Mouse (Mus musculus) neural tube, embryonic 14.5 days (tissue): ENCODE data around the gene S100a14. TPM values are rescaled to one million over a fixed set of nuclear protein-coding genes. Genes with fewer than 3 reads are reported as not detected.

ENCODE experiments used
- ATAC-seq: fragments of 200-750 bp; cut with Nextera tagmentation; 2 replicates; pipeline ENCODE4 v1.8.0; 2017; ENCODE audit warnings: low read depth, mild to moderate bottlenecking, moderate TSS enrichment, moderate library complexity
- H3K27ac ChIP-seq: fragments of 300-500 bp; sonication (generic); 2 replicates; pipeline ENCODE4 v1.5.1; 2014; ENCODE audit warnings: low read depth, mild to moderate bottlenecking, control low read depth, low read length, moderate library complexity, mixed read lengths
- H3K27me3 ChIP-seq: fragments of 300-500 bp; sonication (generic); 2 replicates; pipeline ENCODE4 v1.6.1; 2014; ENCODE audit warnings: low read length; ENCODE audit not compliant: control insufficient read depth, insufficient read depth
- H3K36me3 ChIP-seq: fragments of 300-500 bp; sonication (generic); 2 replicates; pipeline ENCODE4 v1.6.1; 2014; ENCODE audit warnings: low read length, mixed read lengths; ENCODE audit not compliant: control insufficient read depth, insufficient read depth
- H3K4me1 ChIP-seq: fragments of 300-500 bp; sonication (generic); 2 replicates; pipeline ENCODE4 v1.6.1; 2014; ENCODE audit warnings: low read length; ENCODE audit not compliant: control insufficient read depth, insufficient read depth
- H3K4me2 ChIP-seq: fragments of 300-500 bp; sonication (generic); 2 replicates; pipeline ENCODE4 v1.6.1; 2014; ENCODE audit warnings: mild to moderate bottlenecking, low read depth, low read length, control low read depth
- H3K4me3 ChIP-seq: fragments of 300-500 bp; sonication (generic); 2 replicates; pipeline ENCODE4 v1.5.1; 2014; ENCODE audit warnings: low read depth, low read length, control low read depth, mixed read lengths
- H3K9ac ChIP-seq: fragments of 300-500 bp; sonication (generic); replicated peaks from 2 replicates; pipeline ENCODE4 v1.6.1; 2014; ENCODE audit warnings: low read depth, mild to moderate bottlenecking, control low read depth, low read length, mixed read lengths
- H3K9me3 ChIP-seq: fragments of 300-500 bp; sonication (generic); 2 replicates; pipeline ENCODE4 v1.6.1; 2016; ENCODE audit warnings: low read length; ENCODE audit not compliant: control insufficient read depth
- WGBS: fragments of 180-500 bp; shearing (Covaris S2); extraction: QIAGEN DNeasy Blood & Tissue Kit; methylation state at CpG from one replicate; pipeline ENCODE4 v1.1.7; 2014; 5-methylcytosine and 5-hydroxymethylcytosine counted together
- polyA plus RNA-seq: library from polyadenylated mRNA; unstranded; fragments of >200 nt; fragmentation: Nextera tagmentation; extraction: Ambion mirVana; gene quantifications from 2 replicates; pipeline ENCODE4 v1.2.1, GENCODE M21; 2014

S100a14 gene
- polyA plus RNA-seq, 1 experiment from 2014 or later, result not detected

- no peak overlapping the region for H3K27ac ChIP-seq
- no peaks in the 10 kb centered on the region for H3K9me3 ChIP-seq
- 0 out of 2 replicates have a peak overlapping the region, but pooled peaks have one; percentile 4 for H3K9ac ChIP-seq
- WGBS, result under 1% methylated on average over 10 of the region's 10 CpGs
- H3K36me3 ChIP-seq, result no peaks in the 10 kb centered on the region
- peaks cover 8% of the 10 kb centered on the region for H3K4me1 ChIP-seq
- peak overlapping the region; percentile 16 for H3K4me3 ChIP-seq
- peak overlapping the region; percentile 39 for H3K4me2 ChIP-seq
- no peak; the same call in 1 of the 2 replicates for ATAC-seq
- peaks cover 2% of the 10 kb centered on the region; the same call in 1 of the 2 replicates for H3K27me3 ChIP-seq
These were observed 12.0 kb upstream of the S100a14 start for GRCm38 (mm10) chr3:90514691-90515090.

- Histone ChIP-seq H3K4me3 (peak overlapping the region; percentile 16), H3K27ac (no peak overlapping the region), H3K9ac (no peak overlapping the region), H3K4me1 (peaks cover 8% of the 10 kb centered on the region), H3K36me3 (no peaks in the 10 kb centered on the region), H3K9me3 (no peaks in the 10 kb centered on the region), H3K4me2 (peak overlapping the region; percentile 39), H3K27me3 (peaks cover 2% of the 10 kb centered on the region; the same call in 1 of the 2 replicates)
- ATAC-seq, result no peak
- 63% methylated on average over 1 of the region's 1 CpGs for WGBS
These were observed 11.4 kb upstream of the S100a14 start for GRCm38 (mm10) chr3:90515242-90515641.

GRCm38 (mm10) chr3:90515789-90516188 is 10.9 kb upstream of the S100a14 start:
- Histone ChIP-seq H3K27me3 (peaks cover 2% of the 10 kb centered on the region; the same call in 1 of the 2 replicates), H3K36me3 (no peaks in the 10 kb centered on the region), H3K4me3 (no peak overlapping the region), H3K4me1 (peaks cover 8% of the 10 kb centered on the region), H3K9ac (no peak overlapping the region), H3K9me3 (no peaks in the 10 kb centered on the region), H3K4me2 (no peak overlapping the region), H3K27ac (no peak overlapping the region)
- ATAC-seq, result no peak
- 89% methylated on average over 4 of the region's 4 CpGs for WGBS

GRCm38 (mm10) chr3:90517711-90518110 is 8.9 kb upstream of the S100a14 start:
- 90% methylated on average over 4 of the region's 4 CpGs for WGBS
- no peaks in the 10 kb centered on the region for H3K36me3 ChIP-seq
- H3K9me3 ChIP-seq, result no peaks in the 10 kb centered on the region
- no peak overlapping the region for H3K4me3 ChIP-seq
- no peak overlapping the region for H3K9ac ChIP-seq
- no peak overlapping the region for H3K27ac ChIP-seq
- peaks cover 8% of the 10 kb centered on the region for H3K4me1 ChIP-seq
- H3K27me3 ChIP-seq, result peaks cover 2% of the 10 kb centered on the region; the same call in 1 of the 2 replicates
- H3K4me2 ChIP-seq, result no peak overlapping the region
- no peak for ATAC-seq

- WGBS, result 65% methylated on average over 4 of the region's 4 CpGs
- H3K27me3 ChIP-seq, result no peaks in the 10 kb centered on the region
- ATAC-seq, result no peak
These were observed 1.2 kb upstream of the S100a14 start for GRCm38 (mm10) chr3:90525421-90525820.

GRCm38 (mm10) chr3:90526076-90526475 is 580 bp upstream of the S100a14 start:
- WGBS, result 80% methylated on average over 2 of the region's 2 CpGs
- Histone ChIP-seq H3K9me3 (no peaks in the 10 kb centered on the region), H3K27ac (no peak overlapping the region), H3K4me3 (no peak overlapping the region), H3K4me1 (no peaks in the 10 kb centered on the region), H3K4me2 (no peak overlapping the region), H3K36me3 (no peaks in the 10 kb centered on the region), H3K27me3 (no peaks in the 10 kb centered on the region), H3K9ac (no peak overlapping the region)
- ATAC-seq, result no peak

More at GRCm38 (mm10) chr3:90525421-90525820, 1.2 kb upstream of the S100a14 start:
- Histone ChIP-seq H3K4me3 (no peak overlapping the region), H3K9me3 (no peaks in the 10 kb centered on the region), H3K36me3 (no peaks in the 10 kb centered on the region), H3K4me2 (no peak overlapping the region), H3K27ac (no peak overlapping the region), H3K4me1 (no peaks in the 10 kb centered on the region), H3K9ac (no peak overlapping the region)

GRCm38 (mm10) chr3:90527291-90527873 is 726 bp downstream of the S100a14 start:
- ATAC-seq, result no peak
- Histone ChIP-seq H3K4me3 (no peak overlapping the region), H3K36me3 (no peaks in the 10 kb centered on the region), H3K27ac (no peak overlapping the region), H3K4me2 (no peak overlapping the region), H3K9ac (no peak overlapping the region), H3K9me3 (no peaks in the 10 kb centered on the region), H3K4me1 (no peaks in the 10 kb centered on the region), H3K27me3 (no peaks in the 10 kb centered on the region)
- WGBS, result 90% methylated on average over 7 of the region's 7 CpGs

- Histone ChIP-seq H3K9me3 (no peaks in the 10 kb centered on the region), H3K9ac (no peak overlapping the region), H3K4me2 (no peak overlapping the region), H3K27ac (no peak overlapping the region), H3K4me1 (no peaks in the 10 kb centered on the region), H3K4me3 (no peak overlapping the region), H3K27me3 (no peaks in the 10 kb centered on the region), H3K36me3 (no peaks in the 10 kb centered on the region)
- no peak for ATAC-seq
- 78% methylated on average over 5 of the region's 5 CpGs for WGBS
These were observed 5.1 kb downstream of the S100a14 start for GRCm38 (mm10) chr3:90531713-90532112.

GRCm38 (mm10) chr3:90535446-90535845 is 8.8 kb downstream of the S100a14 start:
- Histone ChIP-seq H3K4me1 (no peaks in the 10 kb centered on the region), H3K36me3 (no peaks in the 10 kb centered on the region), H3K9me3 (no peaks in the 10 kb centered on the region), H3K27ac (no peak overlapping the region), H3K4me3 (no peak overlapping the region), H3K4me2 (no peak overlapping the region), H3K9ac (no peak overlapping the region), H3K27me3 (no peaks in the 10 kb centered on the region)
- 72% methylated on average over 1 of the region's 1 CpGs for WGBS
- ATAC-seq, result no peak
